Mouse (Mus musculus) frontal cortex, postnatal 25 days (tissue): ENCODE measurements at regions not wholly inside any gene's neighbourhood (a gene's known extent, or its start where the extent isn't known, plus 50 kb on each side); places are given as distances from the start of the nearest gene placed in this dataset.
"Not testable (repeated sequence)": the region's sequence is repeated elsewhere in the genome, so short reads cannot be mapped to it uniquely, and the experiment has no call there.

ENCODE experiments used
- DNase-seq, 2 experiments: peaks; one replicate each; pipeline ENCODE4 v3.0.0; 2022; ENCODE audit warnings: low spot score in 2 of 2

GRCm38 (mm10) chr1:161621291-161621690 lies 126.8 kb downstream of the Tnfsf18 start:
- peak; percentile 4 to 15 for DNase-seq

DNA sequence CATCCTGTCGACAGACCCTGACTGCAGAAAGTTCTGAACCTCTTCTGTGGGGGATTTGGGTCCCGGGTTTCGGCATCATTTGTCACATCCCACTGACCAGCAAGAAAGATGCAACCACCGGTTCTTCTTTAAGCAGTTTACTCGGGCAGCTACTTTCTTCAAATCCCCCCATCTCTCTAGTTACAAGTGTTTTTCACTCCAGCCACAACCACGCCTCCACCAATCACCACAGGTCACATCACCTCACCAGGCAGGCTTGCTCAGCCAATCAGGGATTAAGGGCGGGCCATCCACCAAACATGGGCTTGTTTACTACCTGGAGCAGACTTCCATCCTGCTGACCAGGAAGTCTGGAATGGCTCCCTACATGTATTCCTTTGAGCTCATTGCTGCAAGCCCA lies 119.6 kb downstream of the Tnfsf18 start:
- not testable (repeated sequence) for DNase-seq

DNA sequence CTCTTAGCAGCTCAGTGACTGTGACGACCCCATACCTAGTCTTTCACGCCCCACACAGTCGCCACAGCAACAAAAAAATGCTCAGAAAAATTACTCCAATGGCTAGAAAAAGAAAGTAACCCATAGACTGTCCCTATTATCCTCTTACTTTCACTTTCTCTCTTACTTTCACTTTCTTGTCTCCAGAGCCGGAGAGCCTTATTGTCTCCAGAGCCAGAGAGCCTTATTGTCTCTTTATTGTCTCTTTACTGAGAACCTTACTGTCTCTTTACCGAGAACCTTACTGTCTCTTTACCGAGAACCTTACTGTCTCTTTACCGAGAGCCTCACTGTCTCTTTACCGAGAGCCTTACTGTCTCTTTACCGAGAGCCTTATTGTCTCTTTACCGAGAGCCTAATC lies 119.2 kb downstream of the Tnfsf18 start:
- DNase-seq: not testable (repeated sequence)

DNA sequence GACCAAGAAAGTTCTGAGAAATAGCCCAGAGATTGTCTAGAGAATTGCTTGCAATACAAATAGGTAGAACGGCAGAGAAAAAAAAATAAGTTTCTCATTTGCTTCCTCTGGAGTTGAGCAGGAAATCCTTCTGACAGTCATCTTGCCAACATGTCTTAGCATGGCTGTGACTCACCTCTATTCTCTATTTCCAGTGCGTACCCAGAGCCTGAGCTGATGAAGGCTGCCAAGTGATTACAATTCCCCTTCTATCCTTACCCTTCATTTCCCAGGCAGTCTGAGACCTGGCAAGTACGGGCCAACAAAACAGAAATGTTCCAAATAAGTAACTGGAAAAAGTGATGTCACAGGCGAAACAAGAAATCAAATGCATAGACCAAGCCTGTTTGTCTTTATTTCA lies 113.0 kb downstream of the Tnfsf18 start:
- DNase-seq: no peak

DNA sequence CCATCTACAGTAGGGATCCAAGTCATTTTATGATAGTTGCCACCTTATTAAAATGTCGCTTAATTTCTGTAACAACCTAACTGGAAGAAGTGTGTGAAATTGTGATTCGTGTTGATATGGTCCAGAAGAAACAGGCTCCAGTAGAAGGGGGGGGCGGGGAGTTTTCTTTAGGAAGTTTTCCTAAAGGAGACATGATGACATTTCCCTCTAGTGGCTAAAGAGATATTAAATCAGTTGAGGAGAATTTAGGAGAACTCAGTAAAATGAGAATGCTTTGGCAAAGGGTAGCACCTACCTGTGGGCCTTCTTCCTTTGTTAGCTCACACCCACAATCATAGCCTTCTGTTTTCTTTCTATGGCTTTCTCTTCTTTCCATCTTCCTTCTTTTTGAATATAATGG lies 107.7 kb downstream of the Tnfsf18 start:
- no peak for DNase-seq

DNA sequence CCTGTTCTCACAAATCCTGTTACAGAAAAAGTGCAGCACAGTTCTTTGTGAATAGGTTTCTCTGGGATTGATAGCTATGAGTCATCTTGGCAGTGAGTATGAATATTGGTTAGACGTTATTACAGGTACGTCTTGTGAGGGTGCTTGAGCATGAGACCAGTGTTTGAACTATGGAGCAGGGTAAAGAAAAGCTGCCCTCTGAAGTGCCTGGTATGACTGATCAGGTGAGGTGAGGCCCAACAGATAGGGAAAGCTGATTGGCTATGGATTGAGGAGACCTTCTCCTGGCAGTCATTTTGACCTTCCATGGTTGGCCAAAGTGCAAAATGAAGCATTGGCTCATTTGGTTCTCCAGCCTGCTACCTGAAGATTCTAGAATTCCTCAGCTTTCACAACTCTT lies 106.7 kb downstream of the Tnfsf18 start:
- DNase-seq: no peak

DNA sequence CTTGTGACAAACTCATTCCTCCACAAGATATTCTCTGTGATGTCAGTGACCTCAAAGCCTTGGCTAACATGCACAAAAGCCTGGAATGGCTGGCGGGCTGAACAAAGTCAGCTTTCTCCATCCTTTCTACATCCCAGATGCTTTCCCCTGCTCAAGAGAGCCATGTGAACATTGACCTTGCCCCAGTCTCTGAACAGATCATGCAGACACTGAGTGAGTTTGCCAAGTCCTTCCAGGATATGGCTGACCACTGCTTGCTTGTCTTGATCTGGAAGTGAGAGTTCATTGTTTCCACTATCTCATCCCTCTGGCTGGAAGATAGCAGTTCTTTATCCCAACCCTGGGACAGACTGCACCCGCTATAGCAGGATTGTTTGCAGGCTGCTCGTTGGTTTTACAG lies 103.7 kb downstream of the Tnfsf18 start:
- no peak for DNase-seq

DNA sequence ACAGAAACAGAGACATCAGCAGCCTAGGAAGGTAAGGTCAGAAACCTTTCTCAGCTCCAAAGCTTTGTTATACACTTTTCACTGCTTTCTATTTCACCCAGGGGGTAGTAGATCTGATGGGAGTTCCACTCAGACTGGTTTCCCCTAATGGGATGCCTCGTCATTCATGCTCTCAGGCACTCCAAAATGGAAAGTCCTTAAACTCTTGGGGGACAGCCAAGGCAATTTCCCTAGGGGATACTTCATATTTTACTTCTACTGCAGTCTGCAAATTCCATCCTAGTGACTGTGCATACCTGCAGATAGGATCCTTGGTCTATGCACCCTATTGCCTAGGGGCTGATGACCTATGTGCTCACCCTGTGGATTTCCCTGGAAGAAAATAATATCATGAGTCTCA lies 82.1 kb downstream of the Tnfsf18 start:
- no peak for DNase-seq

GRCm38 (mm10) chr1:161575939-161576338 lies 81.5 kb downstream of the Tnfsf18 start:
- DNase-seq: no peak

- no peak for DNase-seq
Observed at GRCm38 (mm10) chr1:161575171-161575570, 80.7 kb downstream of the Tnfsf18 start.

DNA sequence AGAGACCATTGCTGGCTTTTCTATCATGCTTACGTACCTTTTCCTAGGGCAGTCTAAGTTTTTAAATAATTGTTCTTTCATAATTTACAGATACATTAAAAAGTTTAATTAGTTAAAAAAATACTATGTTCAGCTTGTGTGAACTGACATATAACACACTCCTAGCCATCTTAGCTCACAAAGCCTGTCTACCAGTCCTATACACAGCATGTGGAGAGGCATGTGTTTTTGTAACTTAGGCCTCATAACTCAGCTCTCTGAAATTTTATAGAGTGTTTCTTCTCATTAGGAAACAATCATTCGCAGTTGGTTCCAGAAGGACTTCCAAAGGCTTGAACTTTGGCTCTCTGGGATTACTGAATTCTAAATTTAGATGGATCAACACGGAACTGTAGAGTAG lies 76.3 kb downstream of the Tnfsf18 start:
- DNase-seq: no peak

DNA sequence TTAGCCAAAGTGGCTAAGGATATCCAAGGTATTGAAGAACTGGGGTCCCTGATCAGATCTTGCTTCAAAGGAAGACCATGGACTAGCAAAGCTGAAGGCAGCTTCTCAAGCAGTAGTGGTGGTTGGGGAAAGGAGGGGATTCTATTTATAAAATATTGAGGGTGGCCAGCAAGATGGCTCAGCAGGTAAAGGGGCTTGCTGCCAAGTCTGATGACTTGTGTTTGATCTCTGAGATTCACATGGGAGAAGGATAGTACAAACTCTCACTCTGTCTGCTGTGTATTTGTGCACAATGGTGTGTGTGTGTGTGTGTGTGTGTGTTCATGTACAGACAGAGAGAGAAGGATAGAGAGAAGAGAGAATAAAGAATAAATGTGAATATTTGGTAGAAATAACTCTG lies 73.4 kb downstream of the Tnfsf18 start:
- no peak for DNase-seq

DNA sequence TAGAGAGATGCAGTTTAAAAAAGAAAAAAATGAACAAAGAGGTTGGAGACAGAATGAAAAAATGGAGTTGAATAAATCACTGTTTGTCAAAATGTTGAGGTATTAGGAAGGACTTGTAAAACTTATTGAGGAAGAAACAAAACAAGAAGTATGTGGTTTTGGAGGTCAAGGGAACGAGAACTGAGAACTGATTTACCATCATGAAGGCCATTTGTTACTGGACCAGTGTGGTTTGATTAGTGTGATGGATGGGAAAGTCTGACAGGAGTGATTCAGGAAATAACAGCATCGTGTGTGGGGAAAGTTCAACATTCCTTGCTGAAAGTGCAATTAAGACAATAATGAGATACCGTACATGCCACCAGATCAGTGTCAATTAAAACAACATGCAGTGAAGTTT lies 65.9 kb downstream of the Tnfsf18 start:
- no peak for DNase-seq
